Mouse (Mus musculus) T-helper 17 cell (primary cell): Measurements from ENCODE around the gene Tbc1d22b.
"Not testable (repeated sequence)": the region's sequence is repeated elsewhere in the genome, so short reads cannot be mapped to it uniquely, and the experiment has no call there.

Experiments
- in situ Hi-C, 2 experiments: fragments of 300-600 bp; cut with MboI, MseI; formaldehyde crosslinking; loops; 1 replicate in 1 of 2; 2 replicates in 1 of 2; pipeline ENCODE4 v1.15.1; 2025; ENCODE audit warnings: high pct_unique_total_duplicates in 2 of 2

Gene Tbc1d22b

DNA sequence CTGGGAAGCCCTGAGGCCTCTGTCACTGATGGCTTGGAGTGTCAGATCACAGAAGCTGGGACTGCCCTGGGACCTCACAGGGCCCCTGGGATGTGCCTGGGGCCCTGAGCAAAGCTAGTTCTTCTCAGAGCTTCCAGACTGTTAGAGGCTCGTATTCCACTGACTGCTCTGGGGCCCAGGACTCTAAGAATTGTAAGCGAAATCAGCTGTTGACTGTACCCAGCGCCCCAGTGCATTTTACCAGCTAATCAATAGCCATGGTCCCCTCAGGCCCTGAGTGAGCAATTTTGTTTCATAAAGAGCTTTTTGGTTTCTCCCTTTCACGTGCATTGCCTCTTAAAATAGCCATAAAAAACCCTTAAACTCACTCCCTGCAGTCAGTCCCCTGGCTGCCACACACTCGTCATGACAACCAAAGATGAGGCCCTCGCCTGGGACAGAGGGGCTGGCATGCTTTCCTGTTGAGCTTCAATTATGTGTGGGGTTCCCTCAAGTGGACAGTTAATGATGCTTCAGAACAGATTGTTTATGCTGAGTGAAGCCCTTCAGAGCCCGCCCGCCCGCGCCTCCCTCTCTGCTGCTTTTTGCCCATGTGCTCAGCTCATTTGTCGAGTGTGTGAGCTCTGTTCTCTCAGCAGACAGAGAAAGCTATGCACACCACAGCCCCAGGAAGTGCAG is 39.8 kb downstream of the Tbc1d22b start:
- in situ Hi-C loops = no loop called here

DNA sequence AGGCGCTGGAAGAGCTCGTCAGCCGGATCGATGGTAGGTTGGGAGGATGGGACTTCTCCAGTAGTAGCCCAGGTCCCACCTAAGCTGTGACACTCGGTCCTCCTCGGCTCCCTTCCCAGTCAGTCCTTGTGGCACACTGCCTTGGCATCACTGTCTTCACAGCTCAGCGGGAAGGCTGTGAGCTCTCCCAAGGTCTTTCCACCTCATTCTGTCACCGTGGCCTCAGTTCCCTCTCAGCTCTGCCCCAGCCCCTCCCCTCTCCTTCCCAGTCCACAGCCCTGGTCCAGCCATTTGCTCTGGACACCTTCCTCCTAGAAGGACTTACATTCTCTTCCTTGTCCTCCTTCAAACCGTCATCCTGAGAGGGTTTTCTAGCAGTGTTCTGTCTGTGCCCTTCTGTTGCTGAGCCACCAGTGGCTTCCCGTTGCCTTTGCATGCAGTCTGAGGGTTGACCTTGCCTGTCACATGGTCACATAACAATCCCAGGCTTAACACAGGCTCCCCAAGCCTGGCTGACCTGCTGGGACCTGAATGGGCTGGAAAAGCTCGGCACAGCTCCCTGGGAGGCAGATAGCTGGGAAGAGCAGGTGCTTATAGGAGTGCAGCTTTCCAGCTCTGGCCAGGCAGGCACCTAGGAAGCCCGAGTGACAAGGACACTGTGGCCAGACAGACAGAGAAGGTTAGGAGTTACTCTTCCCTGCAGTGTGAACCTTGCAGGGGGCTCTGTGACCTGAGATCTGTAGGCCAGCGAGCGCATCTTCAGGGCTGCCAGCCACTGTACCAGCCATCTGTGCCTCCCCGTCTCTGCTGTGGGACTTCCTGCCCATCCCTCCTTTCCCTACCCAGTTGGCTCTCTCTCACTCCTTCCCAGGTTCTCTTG is 46.5 kb downstream of the Tbc1d22b start:
- in situ Hi-C loops = no loop called here

DNA sequence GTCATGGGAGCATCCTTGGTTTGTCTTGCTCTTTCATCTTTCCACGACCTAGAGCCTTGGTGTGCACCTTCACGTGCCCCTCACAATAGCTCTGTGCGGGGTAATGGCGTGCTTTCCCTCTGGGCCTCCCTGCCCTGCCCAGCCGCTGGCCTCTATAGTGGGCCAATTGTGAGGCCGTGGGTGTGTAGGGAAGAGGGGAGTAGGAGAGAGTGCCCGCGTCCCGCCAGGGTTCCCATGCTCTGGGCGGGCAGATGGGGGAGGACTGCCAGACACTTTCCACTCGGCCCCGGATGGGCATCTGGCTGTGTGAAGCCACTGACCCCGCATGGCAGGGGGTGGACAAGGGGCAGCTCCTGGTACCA is 47.2 kb downstream of the Tbc1d22b start:
- in situ Hi-C loops = no loop called here

DNA sequence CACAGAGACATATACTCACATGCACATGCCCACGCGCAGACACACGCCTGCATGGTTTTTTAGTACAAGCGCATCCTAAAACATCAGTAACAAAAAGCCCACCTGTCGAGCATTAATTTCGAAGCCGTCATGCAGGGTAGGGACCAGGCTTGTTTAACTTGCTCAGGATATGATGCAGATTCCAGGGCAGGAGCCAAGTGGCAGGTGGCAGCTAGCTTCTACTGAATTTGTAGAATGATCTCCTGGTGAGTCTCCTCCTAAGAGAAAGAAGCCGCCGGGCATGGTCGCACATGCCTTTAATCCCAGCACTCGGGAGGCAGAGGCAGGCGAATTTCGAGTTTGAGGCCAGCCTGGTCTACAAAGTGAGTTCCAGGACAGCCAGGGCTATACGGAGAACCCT is 49.5 kb downstream of the Tbc1d22b start:
- in situ Hi-C loops = no loop called here

DNA sequence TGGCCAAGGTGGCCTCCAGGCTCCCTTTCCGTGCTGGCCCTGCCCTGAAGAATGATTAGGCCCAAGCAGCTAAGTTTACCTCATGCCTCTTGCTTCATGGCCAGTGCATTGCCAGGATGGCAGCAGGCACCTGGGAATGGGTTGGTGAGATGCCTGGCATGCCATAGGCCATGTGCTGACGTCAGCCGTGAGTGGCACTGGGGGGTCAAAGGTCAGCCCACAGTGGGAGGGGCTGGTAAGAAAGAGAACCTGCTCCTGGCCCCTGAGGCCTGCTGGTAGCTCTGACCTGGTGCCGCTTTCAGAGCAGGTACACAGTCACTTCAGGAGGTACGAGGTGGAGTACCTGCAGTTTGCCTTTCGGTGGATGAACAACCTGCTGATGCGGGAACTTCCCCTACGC is 50.0 kb downstream of the Tbc1d22b start:
- in situ Hi-C loops = no loop called here

DNA sequence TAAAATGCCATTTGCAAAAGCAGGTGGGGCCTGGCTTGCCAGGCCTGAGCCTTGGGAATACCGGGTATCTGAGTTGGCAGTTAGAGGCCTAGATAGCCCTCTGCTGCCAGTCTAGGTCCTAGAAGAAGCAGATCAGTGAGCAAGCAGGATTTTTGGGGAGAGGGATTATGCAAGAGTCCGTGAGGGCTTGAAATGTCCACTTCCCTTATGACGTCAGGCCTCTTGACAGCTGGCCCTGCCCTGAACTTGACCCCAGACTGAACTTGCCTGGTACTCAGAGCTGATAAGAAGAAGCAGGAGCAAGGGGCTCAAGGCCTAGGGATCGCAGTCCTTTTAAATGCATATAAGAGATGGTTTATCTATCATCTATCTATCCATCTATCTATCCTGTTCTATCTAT is 51.8 kb downstream of the Tbc1d22b start:
- in situ Hi-C loops = no loop called here

DNA sequence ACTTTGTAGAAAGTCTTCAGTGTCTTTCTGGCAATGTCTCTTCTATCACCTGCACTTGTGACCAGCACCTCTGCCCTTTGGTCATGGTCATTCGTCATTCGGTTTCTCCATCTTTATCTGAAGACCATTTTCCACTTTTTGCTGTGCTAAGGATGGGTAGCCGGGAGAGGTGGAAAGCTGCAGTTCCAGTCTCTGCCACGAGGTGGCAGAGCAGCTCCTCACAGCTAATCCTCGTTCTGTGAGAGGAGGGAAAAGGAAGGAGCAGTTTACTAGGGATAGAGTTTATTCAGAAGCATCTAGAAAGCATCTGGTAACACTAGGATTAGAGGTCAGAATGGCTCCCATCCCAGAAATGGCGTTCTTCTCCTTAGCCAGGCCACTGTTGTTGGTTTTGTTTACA is 53.7 kb downstream of the Tbc1d22b start:
- in situ Hi-C loops = no loop called here

DNA sequence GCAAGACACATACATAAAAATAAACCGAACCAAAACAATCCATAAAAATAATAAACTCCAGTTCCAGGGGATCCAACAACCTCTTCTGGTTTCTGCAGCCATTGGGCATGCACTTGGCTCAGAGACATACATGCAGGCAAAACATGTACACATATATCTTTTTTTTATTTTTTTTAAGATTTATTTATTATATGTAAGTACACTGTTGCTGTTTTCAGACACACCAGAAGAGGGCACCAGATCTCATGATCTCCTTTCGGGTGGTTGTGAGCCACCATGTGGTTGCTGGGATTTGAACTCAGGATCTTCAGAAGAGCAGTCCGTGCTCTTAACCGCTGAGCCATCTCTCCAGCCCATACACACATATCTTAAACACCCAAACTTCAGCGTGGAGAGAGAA is 63.9 kb downstream of the Tbc1d22b start:
- in situ Hi-C loops = not testable (repeated sequence)

DNA sequence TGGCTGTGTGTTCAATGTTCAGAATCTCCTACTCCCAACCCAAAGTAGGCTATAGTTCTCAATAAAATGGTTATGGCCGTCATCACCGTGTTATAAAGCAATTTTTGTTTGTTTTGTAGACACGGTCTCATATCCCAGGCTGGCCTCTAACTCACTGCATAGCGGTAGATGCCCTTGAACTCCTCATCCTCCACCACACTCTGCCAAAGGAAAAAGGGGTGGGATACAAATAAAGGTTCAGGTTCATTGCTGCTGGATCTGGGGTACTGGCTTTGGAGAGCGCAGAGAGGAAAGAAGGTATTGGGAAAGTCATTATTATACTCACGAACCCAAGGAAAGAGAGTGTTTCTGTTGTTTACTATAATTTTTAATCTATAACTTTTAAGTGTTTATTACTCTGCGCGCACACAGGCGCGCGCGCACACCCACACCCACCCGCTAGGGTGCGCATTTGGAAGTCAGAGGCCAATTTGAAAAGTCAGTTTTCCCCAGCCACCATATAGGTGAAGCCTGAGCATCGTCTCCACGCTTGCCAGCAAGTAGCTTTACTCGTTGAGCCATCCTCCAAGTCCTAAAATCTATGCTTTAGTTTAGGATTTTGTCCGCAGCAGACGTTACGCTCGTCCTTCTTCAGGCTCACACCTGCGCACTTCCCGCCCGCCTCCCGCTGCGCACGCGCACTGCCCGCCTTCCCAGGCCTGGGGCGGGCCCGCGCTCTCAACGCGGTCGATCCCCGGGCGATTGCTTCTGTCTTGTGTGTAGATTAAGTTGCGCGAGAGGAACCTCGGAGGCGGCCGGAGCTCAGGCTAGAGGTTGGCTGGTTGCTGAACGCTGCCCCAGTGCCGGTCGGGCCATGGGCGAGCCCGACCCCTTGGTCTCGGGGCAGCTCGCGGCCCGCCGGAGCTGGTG is 64.8 kb downstream of the Tbc1d22b start, which contains the start of the genes Rnf8 and Gm28043:
TSS of gene Rnf8 (plus strand) at position 676 of the 909 bp plus-strand sequence.
TSS of gene Gm28043 (plus strand) at position 762 of the 909 bp plus-strand sequence.
- in situ Hi-C loops = no loop called here

DNA sequence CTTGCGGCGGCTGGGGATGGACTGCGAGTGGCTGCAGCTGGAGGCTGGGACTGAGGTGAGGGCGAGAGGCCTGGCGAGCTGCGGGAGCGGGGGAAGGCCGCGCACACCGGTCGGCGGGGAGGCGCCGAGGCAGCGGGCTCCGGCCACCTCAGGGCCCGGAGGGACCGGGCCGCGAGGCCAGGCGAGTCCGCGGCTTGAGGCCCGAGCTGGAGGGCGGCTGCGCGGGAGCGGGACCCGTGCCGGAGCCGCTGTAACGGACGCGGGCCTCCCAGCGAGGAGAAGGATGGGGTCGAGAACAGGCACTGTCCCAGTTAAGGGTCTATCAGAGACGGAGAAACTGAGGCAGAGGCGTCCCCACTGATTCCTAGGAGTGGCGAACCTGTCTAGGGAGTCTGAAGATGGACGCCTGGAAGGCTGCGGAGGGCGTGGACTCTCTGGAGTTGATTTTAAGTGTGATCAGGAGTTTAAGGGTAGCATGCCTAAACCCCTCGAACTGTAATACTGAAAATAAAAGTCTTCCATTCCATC is 65.5 kb downstream of the Tbc1d22b start:
- in situ Hi-C loops = no loop called here

DNA sequence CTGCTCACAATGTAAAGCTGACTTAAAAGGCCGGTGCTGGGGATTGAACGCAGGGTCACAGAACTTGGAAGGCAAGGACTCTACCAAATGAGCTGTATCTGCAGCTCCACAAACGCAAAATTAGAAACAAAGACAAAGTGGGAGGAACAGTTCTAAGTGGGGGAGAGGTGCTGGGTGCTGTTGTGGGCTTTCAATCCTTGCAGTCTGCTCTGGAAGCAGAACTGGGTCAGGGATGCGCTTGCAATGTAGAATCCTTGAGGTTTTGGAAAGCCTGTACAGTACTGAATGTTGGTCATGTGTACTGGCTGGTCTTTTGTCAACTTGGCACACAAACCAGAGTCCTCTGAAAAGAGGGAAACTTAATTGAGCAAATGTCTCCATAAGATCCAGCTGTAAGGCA is 66.0 kb downstream of the Tbc1d22b start:
- in situ Hi-C loops = no loop called here

DNA sequence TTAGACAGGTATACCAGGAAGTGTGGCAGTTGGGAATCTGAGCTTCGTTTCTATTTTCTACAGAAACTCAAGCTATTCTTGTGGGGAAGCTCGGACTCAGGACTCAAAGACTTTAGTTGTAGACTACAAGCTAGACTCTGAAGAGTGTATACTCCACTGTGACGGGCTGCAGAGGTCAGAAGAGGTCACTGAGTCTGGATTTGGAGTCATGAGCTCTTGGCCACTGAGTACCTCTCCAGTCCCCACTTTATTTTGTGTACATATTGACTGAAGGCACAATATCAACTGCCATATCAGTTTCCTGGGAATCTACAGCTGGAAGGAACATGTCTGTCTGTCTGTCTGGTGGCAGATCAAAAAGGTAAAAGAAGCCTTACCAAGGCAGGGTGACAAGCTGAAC is 69.6 kb downstream of the Tbc1d22b start:
- in situ Hi-C loops = no loop called here

DNA sequence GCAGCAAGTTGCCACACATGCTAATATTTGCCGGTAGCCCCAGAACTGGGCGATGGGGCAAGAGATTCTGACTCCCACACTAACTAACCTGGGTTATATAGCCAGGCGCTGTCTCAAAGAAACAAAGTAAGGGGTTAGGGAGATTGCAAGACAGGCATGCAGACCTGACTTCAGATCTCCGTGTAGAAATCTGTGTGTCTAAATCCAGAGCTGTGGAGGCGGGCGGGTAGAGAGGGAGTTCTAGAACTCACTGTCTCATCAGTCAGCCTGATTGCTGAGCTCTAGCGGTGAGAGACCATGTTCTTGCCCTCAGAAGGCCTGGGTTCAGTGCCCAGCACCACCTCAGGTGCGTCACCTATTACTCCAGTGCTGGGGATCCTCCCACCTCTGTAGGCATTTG is 73.9 kb downstream of the Tbc1d22b start:
- in situ Hi-C loops = no loop called here

DNA sequence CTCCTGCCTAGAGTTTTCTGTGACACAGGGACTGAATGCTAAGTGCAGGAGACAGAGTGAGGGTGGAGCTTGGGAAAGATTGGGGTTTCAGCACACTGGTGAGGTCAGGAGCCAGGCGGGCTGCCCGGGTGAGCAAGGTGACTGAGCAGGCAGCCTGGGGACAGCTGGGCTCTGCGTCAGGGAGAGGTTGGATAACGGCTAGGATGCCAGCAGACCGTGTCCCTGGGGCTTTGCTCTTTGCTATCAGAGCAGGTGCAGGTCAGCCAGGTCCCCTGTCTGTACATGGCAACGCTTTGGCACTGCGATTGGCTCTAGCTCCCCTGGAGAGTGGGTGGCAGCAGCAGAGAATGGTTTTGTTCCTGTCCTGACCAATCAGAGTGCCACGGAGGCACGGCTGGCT is 77.7 kb downstream of the Tbc1d22b start:
- in situ Hi-C loops = no loop called here

DNA sequence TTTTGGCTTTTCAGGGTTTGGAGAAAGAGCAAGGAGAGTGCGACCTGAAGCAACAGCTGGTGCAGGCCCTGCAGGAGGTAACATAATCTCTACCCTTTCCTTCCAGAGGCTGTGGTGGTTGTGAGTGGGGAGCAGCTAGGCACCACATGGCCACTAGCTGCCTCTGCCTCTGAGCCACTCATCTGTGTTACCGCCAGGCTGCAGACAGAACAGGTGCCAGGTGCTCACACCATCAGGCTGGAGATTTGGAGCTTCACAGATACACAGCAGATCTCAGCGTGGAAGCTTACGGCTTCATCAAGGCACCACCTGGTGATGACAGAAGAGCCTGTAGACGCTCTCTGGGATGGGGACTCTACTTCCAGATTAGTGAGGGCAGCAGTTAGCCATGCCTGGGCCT is 79.4 kb downstream of the Tbc1d22b start:
- in situ Hi-C loops = no loop called here

DNA sequence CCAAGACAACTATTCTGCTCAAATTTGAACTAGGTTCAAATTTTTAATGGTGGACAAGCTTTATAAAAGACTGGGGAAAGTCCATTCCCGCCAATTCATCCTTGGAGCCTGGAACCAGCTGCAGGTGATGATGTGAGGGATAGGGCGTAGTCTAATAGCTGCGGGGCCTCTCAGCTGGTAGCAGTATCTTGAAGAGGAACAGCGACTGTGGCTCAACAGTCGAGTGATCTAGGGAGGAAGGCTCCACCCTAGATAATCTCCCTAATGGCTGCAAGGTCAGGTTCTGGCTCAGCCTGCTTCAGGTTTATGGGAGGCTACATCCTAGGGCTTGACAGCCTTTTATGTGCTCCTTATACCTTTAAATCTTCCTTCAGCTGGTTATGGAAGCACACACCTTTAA is 80.0 kb downstream of the Tbc1d22b start:
- in situ Hi-C loops = no loop called here

DNA sequence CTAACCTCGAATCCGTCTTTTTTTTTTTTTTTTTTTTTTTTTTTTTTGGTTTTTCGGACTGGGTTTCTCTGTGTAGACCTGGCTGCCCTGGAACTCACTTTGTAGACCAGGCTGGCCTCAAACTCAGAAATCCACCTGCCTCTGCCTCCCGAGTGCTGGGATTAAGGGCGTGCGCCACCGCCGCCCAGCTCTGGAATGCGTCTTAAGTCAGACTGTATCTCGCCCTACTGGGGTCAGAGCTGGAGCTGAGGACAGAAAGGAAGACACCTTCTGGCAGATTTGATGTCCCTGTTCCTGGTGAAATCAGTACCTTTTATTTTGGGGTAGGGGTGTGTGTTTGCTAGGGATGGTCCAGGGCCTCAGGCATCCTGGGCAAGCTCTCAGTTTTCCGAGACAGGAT is 82.7 kb downstream of the Tbc1d22b start:
- in situ Hi-C loops = no loop called here

DNA sequence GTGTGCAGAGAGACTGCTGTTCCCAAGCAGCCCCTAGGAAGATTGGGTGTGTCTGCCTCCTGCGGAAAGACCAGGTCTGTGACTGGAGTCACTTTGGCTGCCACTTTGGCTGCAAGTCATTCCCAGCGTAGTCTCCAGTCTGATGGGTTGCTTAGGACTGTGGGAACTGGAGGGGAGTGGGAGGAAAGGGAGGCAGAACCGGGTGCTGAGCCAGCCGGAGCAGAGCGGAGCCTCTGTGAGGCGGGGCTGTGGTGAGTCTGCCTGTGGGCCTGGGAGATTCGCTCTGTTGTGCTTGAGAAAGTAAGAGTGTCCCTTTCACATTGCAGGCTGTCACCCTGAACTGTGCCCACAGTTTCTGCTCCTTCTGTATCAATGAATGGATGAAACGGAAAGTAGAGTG is 85.9 kb downstream of the Tbc1d22b start:
- in situ Hi-C loops = loop anchor here in 1 of 2 experiments (5.0 kb wide), 1 partner anchor 63 kb away; no protein-coding TSS in a partner anchor

DNA sequence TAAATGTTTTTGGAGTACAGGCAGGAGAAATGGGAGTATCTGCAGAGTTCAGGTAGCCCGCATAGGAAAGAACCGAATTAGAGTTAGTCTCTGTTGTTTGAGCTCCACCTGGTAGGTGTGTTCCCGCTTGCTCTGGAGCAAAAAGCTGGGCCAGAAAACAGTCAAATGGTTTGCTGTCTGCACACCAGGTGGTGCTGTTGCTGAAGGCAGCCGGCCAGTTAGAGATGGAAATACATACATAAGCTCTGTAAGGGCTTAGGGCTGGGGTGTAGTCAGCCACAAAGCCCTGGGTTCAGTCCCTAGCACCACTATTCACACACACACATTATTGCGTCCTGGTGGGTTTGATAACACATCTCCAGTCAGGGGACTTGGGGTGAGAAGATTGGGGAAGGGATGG is 86.5 kb downstream of the Tbc1d22b start:
- in situ Hi-C loops = loop anchor here in 1 of 2 experiments (5.0 kb wide), 1 partner anchor 64 kb away; no protein-coding TSS in a partner anchor

DNA sequence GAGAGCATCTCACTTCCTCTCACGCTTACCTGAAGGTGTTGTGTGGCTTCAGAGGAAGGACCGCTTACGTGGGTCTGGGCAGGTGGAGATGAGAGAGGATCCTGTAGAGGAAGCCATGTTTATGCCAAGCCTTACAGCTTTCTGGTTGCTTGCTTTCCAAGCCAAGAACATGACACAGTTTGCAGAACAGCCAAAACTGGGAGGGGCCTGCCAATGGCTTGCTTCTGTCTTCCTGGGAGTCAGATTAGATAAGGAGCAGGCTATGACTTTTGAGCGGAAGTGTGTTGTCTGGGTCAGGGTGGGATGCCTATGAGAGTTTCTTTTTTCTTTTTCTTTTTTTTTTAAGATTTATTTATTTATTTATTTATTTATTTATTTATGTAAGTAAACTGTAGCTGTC is 87.8 kb downstream of the Tbc1d22b start:
- in situ Hi-C loops = loop anchor here in 1 of 2 experiments (5.0 kb wide), 1 partner anchor 65 kb away; no protein-coding TSS in a partner anchor

DNA sequence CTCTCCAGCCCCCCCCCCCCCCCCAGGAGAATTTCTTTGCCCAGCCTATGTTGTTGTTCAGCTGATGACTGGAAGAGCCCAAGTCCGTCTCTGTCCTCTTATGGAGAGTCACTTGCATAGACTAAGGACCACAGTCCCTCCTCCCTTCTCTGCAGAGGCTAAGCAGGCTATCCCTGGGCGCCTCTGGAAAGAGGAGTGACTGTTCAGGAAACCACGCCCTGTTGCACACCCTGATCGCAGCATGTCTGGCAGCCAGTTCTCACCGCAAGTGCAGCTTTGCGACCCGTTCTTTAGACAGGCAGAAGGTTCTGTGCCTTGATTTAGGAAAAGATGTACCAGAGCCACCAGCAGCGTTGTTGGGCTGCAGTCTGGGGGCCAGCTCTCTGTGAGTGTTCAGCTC is 88.3 kb downstream of the Tbc1d22b start:
- in situ Hi-C loops = loop anchor here in 1 of 2 experiments (5.0 kb wide), 1 partner anchor 66 kb away; no protein-coding TSS in a partner anchor
